Mouse (Mus musculus): ENCODE data around the gene Gopc.

GRCm38 (mm10) chr10:52358467-52358866 is 23.5 kb downstream of the Gopc start, which contains the start of gene Gm26741:
- TF ChIP-seq POLR2A (IDR thresholded peaks at IDR 0.05; ENCODE audit: borderline replicate concordance, insufficient read depth, low read length) (no peak), CTCF (IDR thresholded peaks at IDR 0.05; ENCODE audit: borderline replicate concordance, insufficient read depth, low read depth, low read length) (no peak)
